Mouse (Mus musculus) lung, embryonic 14.5 days (tissue): Measurements from ENCODE around the gene Dapp1. TPM values are rescaled to one million over a fixed set of nuclear protein-coding genes. Genes with fewer than 3 reads are reported as not detected.
"Not testable (repeated sequence)": the region's sequence is repeated elsewhere in the genome, so short reads cannot be mapped to it uniquely, and the experiment has no call there.

Experiments used
- ATAC-seq: fragments of 200-750 bp; cut with Nextera tagmentation; 2 replicates; pipeline ENCODE4 v1.8.0; 2017; ENCODE audit warnings: mild to moderate bottlenecking, moderate TSS enrichment, moderate library complexity; ENCODE audit not compliant: insufficient read depth
- DNase-seq: peaks from one replicate; pipeline ENCODE4 v3.0.0-alpha.2; 2015
- H3K27ac ChIP-seq: fragments of 300-500 bp; sonication (generic); 2 replicates; pipeline ENCODE4 v1.5.1; 2014; ENCODE audit warnings: low read depth, mild to moderate bottlenecking, moderate library complexity
- H3K27me3 ChIP-seq: fragments of 300-500 bp; sonication (generic); 2 replicates; pipeline ENCODE4 v1.6.1; 2014; ENCODE audit warnings: low read length, control low read depth; ENCODE audit not compliant: insufficient read depth
- H3K36me3 ChIP-seq: fragments of 300-500 bp; sonication (generic); 2 replicates; pipeline ENCODE4 v1.6.1; 2014; ENCODE audit warnings: control low read depth; ENCODE audit not compliant: insufficient read depth
- H3K4me1 ChIP-seq: fragments of 300-500 bp; sonication (generic); 2 replicates; pipeline ENCODE4 v1.6.1; 2014; ENCODE audit warnings: antibody characterized with exemption, control low read depth; ENCODE audit not compliant: insufficient read depth
- H3K4me2 ChIP-seq: fragments of 300-500 bp; sonication (generic); 2 replicates; pipeline ENCODE4 v1.6.1; 2014; ENCODE audit warnings: mild to moderate bottlenecking
- H3K4me3 ChIP-seq: fragments of 300-500 bp; sonication (generic); 2 replicates; pipeline ENCODE4 v1.5.1; 2014; ENCODE audit warnings: low read depth, low read length
- H3K9ac ChIP-seq: fragments of 300-500 bp; sonication (generic); 2 replicates; pipeline ENCODE4 v1.6.1; 2014
- H3K9me3 ChIP-seq: fragments of 300-500 bp; sonication (generic); 2 replicates; pipeline ENCODE4 v1.6.1; 2016; ENCODE audit warnings: low read depth, low read length, control low read depth
- CTCF ChIP-seq: IDR thresholded peaks from 2 replicates; pipeline ENCODE4 v1.5.1; 2016; ENCODE audit warnings: antibody characterized with exemption, low read depth
- WGBS: fragments of 180-500 bp; shearing (Covaris S2); extraction: QIAGEN DNeasy Blood & Tissue Kit; methylation state at CpG from one replicate; pipeline ENCODE4 v1.1.7; 2014; 5-methylcytosine and 5-hydroxymethylcytosine counted together
- polyA plus RNA-seq: library from polyadenylated mRNA; unstranded; fragments of >200 nt; fragmentation: Nextera tagmentation; extraction: Ambion mirVana; gene quantifications from 2 replicates; pipeline ENCODE4 v1.2.1, GENCODE M21; 2014

The Dapp1 gene
- polyA plus RNA-seq, 1 experiment from 2014 or later: 8.0 TPM

DNA sequence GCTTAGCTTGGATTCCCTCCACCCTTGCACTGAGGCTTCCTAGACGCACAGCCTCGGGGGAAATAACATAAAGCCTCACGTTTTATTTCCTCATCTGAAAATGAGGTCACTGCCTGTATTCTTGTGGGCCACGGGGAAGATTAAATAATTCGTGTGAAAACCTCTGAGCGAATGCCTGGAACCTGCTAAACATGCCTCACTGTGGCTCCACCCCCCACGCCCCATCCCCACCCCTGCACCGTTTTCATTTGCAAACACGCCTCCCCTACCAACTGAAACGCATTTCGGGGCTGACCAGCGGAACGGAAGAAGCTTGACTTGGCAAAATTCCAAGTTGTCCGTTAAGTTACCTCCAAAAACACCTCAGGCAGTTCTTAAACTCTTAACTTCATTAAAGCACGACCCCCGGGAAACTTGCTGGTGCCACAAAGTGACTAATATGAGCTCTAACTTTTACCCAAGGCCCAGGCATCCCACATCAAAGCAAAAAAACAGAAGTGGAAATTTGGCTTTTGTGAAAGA, 25.7 kb downstream of the Dapp1 start:
- H3K4me2 ChIP-seq: peak overlapping the region; percentile 54
- no peaks in the 10 kb centered on the region for H3K27me3 ChIP-seq
- peak overlapping the region; percentile 12; the same call in 1 of the 2 replicates for H3K4me3 ChIP-seq
- no peaks in the 10 kb centered on the region for H3K9me3 ChIP-seq
- no peak overlapping the region for H3K27ac ChIP-seq
- no peak for ATAC-seq
- H3K4me1 ChIP-seq: peaks cover 20% of the 10 kb centered on the region
- H3K9ac ChIP-seq: 0 out of 2 replicates have a peak overlapping the region, but pooled peaks have one; percentile 21
- WGBS: 12% methylated on average over 16 of the region's 16 CpGs
- no peak for TF ChIP-seq CTCF
- H3K36me3 ChIP-seq: no peaks in the 10 kb centered on the region
- peak; percentile 61 for DNase-seq

GRCm38 (mm10) chr3:137954256-137954916, 27.0 kb downstream of the Dapp1 start:
- Histone ChIP-seq H3K4me1 (peaks cover 20% of the 10 kb centered on the region), H3K4me2 (no peak overlapping the region), H3K4me3 (no peak overlapping the region), H3K27ac (no peak overlapping the region), H3K27me3 (no peaks in the 10 kb centered on the region), H3K9me3 (no peaks in the 10 kb centered on the region), H3K9ac (no peak overlapping the region), H3K36me3 (no peaks in the 10 kb centered on the region)
- ATAC-seq (no peak), DNase-seq (no peak)
- 67% methylated on average over 23 of the region's 23 CpGs for WGBS
- TF ChIP-seq CTCF: no peak

- no peak overlapping the region for H3K4me3 ChIP-seq
- peaks cover 20% of the 10 kb centered on the region for H3K4me1 ChIP-seq
- no peak for TF ChIP-seq CTCF
- H3K4me2 ChIP-seq: peak overlapping the region; percentile 47
- WGBS: 30% methylated on average over 14 of the region's 14 CpGs
- H3K27ac ChIP-seq: peak overlapping the region; percentile 77
- ATAC-seq (peak; percentile 93), DNase-seq (peak; percentile 92)
- H3K9ac ChIP-seq: no peak overlapping the region
- H3K9me3 ChIP-seq: no peaks in the 10 kb centered on the region
- H3K36me3 ChIP-seq: no peaks in the 10 kb centered on the region
- no peaks in the 10 kb centered on the region for H3K27me3 ChIP-seq
Observed at GRCm38 (mm10) chr3:137952914-137953880, 28.1 kb downstream of the Dapp1 start.

- ATAC-seq (peak; percentile 81), DNase-seq (peak; percentile 59)
- H3K27ac ChIP-seq: peak overlapping the region; percentile 77
- no peaks in the 10 kb centered on the region for H3K27me3 ChIP-seq
- H3K4me1 ChIP-seq: peaks cover 20% of the 10 kb centered on the region
- 16% methylated on average over 4 of the region's 4 CpGs for WGBS
- H3K4me2 ChIP-seq: peak overlapping the region; percentile 47
- no peaks in the 10 kb centered on the region for H3K36me3 ChIP-seq
- H3K9ac ChIP-seq: no peak overlapping the region
- no peak for TF ChIP-seq CTCF
- H3K9me3 ChIP-seq: no peaks in the 10 kb centered on the region
- H3K4me3 ChIP-seq: no peak overlapping the region
Observed at GRCm38 (mm10) chr3:137952225-137952913, 29.0 kb downstream of the Dapp1 start.

- TF ChIP-seq CTCF: no peak
- Histone ChIP-seq H3K4me1 (peaks cover 20% of the 10 kb centered on the region), H3K27me3 (no peaks in the 10 kb centered on the region), H3K27ac (peak overlapping the region; percentile 77), H3K9me3 (no peaks in the 10 kb centered on the region), H3K4me2 (0 out of 2 replicates have a peak overlapping the region, but pooled peaks have one; percentile 47), H3K4me3 (no peak overlapping the region), H3K36me3 (no peaks in the 10 kb centered on the region), H3K9ac (no peak overlapping the region)
- DNase-seq (no peak), ATAC-seq (no peak)
- 12% methylated on average over 7 of the region's 7 CpGs for whole genome bisulfite sequencing
Observed at GRCm38 (mm10) chr3:137951819-137952218, 29.5 kb downstream of the Dapp1 start.

- H3K4me1 ChIP-seq: peaks cover 20% of the 10 kb centered on the region
- H3K9me3 ChIP-seq, H3K9ac ChIP-seq, H3K4me3 ChIP-seq, H3K27ac ChIP-seq, H3K36me3 ChIP-seq, H3K4me2 ChIP-seq, H3K27me3 ChIP-seq, ATAC-seq, DNase-seq: not testable (repeated sequence)
- 75% methylated on average over 3 of the region's 3 CpGs for WGBS
Observed at GRCm38 (mm10) chr3:137951302-137951701, 30.0 kb downstream of the Dapp1 start.
